Mouse (Mus musculus) C2C12 (cell line): ENCODE data around the gene Prickle2. TPM values are rescaled to one million over a fixed set of nuclear protein-coding genes. Genes with fewer than 3 reads are reported as not detected.

Experiments used
- H3K27me3 ChIP-seq: one replicate; pipeline ENCODE4 v1.6.1; 2011; ENCODE audit not compliant: control insufficient read depth, insufficient read depth, insufficient read length
- H3K36me3 ChIP-seq: one replicate; pipeline ENCODE4 v1.6.1; 2011; ENCODE audit not compliant: control insufficient read depth, insufficient read depth
- H3K4me3 ChIP-seq: one replicate; pipeline ENCODE4 v1.5.1; 2011; ENCODE audit warnings: mild to moderate bottlenecking, control low read depth; ENCODE audit not compliant: poor library complexity, insufficient read depth, severe bottlenecking
- H3K79me2 ChIP-seq: one replicate; pipeline ENCODE4 v1.6.1; 2011; ENCODE audit not compliant: control insufficient read depth, insufficient read depth
- H3K79me3 ChIP-seq: one replicate; pipeline ENCODE4 v1.6.1; 2011; ENCODE audit warnings: low read depth, control low read depth
- H3ac ChIP-seq: one replicate; pipeline ENCODE3; 2011; ENCODE audit warnings: low read depth; ENCODE audit not compliant: control insufficient read depth, insufficient read length
- CEBPB ChIP-seq: IDR thresholded peaks from one replicate; pipeline ENCODE4 v1.6.1; 2011; ENCODE audit warnings: low read depth, mild to moderate bottlenecking, control low read depth, moderate library complexity
- CTCF ChIP-seq: IDR thresholded peaks from one replicate; pipeline ENCODE4 v1.5.1; 2011; ENCODE audit not compliant: control insufficient read depth, insufficient read depth, insufficient read length
- FOSL1 ChIP-seq: IDR thresholded peaks from one replicate; pipeline ENCODE4 v1.8.0; 2011; ENCODE audit warnings: mild to moderate bottlenecking, low read length; ENCODE audit not compliant: poor library complexity, insufficient read depth, severe bottlenecking
- MAX ChIP-seq: IDR thresholded peaks from one replicate; pipeline ENCODE4 v1.6.1; 2011; ENCODE audit warnings: mild to moderate bottlenecking, control low read depth
- MYOD1 ChIP-seq: IDR thresholded peaks from one replicate; pipeline ENCODE4 v1.6.1; 2011; ENCODE audit warnings: low read depth; ENCODE audit not compliant: control insufficient read depth, insufficient read length
- MYOG ChIP-seq: IDR thresholded peaks from one replicate; pipeline ENCODE4 v1.6.1; 2011; ENCODE audit not compliant: control insufficient read depth, insufficient read length; ENCODE audit errors: extremely low read depth
- USF1 ChIP-seq: IDR thresholded peaks from one replicate; pipeline ENCODE4 v1.6.1; 2011; ENCODE audit warnings: low read depth, mild to moderate bottlenecking, control low read depth, moderate library complexity
- polyA plus RNA-seq: library from polyadenylated mRNA; unstranded; fragments of >200 nt; fragmentation: generic; extraction: Trizol; gene quantifications from one replicate; pipeline ENCODE4 v1.2.1, GENCODE M21; 2012; ENCODE audit warnings: missing spikeins

Prickle2 gene
- polyA plus RNA-seq, 1 experiment, result 0.02 TPM

DNA sequence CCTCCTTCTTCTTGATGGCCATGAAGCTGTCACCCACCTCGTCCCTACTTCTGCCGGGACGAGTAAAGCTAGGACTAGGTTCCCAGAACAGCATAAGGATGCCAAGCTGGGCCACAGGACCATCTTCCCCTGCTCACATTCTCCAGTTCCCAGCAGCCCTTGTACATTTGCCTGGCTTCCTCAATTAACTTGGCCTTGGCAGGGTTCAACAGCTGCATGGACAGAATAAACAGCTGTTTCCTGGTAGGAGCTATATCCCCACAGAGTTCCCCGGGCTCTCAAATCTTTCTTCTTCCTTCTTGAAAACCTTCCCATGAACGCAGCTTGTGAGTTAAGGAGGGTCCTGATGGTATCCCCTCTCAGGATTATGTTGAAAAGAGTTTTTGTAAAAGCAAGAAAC, 317.3 kb downstream of the Prickle2 start:
- TF ChIP-seq CTCF, result no peak
- TF ChIP-seq MYOD1, result no peak
- TF ChIP-seq FOSL1, result no peak
- TF ChIP-seq USF1, result no peak
- TF ChIP-seq MYOG, result no peak
- no peak for TF ChIP-seq CEBPB
- TF ChIP-seq MAX, result no peak
- H3K36me3 ChIP-seq, result no peaks in the 10 kb centered on the region
- no peak overlapping the region for H3ac ChIP-seq
- no peaks in the 10 kb centered on the region for H3K79me2 ChIP-seq
- H3K79me3 ChIP-seq, result no peaks in the 10 kb centered on the region
- no peak overlapping the region for H3K4me3 ChIP-seq
- H3K27me3 ChIP-seq, result no peaks in the 10 kb centered on the region

DNA sequence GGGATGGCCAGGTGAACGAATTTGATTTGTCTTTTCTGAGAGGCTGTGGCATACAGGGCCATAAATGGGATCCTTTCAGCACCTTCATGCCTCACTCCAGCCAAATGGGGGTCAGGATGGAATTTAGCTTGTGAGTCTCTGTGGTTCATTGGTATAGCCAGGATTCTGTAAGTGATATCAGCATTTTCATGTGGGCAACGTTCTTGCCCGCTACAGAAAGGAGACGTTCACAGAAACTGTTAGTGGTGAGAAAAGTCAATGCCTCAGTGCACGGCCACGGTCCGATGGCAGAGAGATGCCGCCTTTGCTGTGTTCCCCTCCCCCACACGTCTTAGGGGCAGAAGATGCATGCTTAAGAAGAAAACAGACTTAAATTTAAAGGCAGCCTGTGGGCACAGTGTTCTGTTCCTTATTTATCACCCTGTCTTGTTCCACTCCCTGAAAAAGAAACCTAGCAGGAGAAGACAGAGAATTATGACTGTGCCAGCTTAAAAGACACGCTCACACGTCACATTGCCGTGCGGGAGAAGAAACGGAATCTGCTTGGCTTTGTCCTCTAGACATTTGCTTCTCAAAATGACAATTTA, 322.7 kb downstream of the Prickle2 start:
- Histone ChIP-seq H3K27me3 (no peaks in the 10 kb centered on the region), H3ac (no peak overlapping the region), H3K79me3 (no peaks in the 10 kb centered on the region), H3K79me2 (no peaks in the 10 kb centered on the region), H3K4me3 (no peak overlapping the region), H3K36me3 (no peaks in the 10 kb centered on the region)
- TF ChIP-seq MAX (no peak), FOSL1 (no peak), CEBPB (no peak), CTCF (no peak), MYOG (no peak), MYOD1 (no peak), USF1 (no peak)

DNA sequence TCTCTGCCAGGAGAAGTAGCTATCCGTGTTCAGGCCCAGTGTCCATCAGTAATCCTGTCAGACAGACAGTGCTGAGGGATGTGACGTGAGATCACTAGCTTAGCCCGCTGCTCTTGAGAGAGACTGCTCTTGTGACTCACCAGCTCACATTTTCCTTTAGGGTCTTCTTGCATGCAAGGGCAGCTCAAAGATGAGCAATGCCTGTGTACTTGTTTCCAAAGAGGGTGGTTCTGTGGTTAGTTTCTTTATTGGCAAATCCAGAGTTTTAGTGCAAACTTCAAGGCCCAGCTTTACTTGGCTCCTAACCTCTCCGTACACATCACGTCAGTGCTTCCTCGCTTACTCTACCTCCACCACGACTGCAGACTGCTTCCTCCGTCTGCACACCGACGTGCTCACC, 324.9 kb downstream of the Prickle2 start:
- H3K79me2 ChIP-seq, result no peaks in the 10 kb centered on the region
- H3K27me3 ChIP-seq, result no peaks in the 10 kb centered on the region
- H3K36me3 ChIP-seq, result no peaks in the 10 kb centered on the region
- TF ChIP-seq USF1 (no peak), MYOG (no peak), CTCF (no peak), MYOD1 (no peak), FOSL1 (no peak), CEBPB (no peak), MAX (no peak)
- H3K79me3 ChIP-seq, result no peaks in the 10 kb centered on the region
- no peak overlapping the region for H3ac ChIP-seq
- H3K4me3 ChIP-seq, result no peak overlapping the region

DNA sequence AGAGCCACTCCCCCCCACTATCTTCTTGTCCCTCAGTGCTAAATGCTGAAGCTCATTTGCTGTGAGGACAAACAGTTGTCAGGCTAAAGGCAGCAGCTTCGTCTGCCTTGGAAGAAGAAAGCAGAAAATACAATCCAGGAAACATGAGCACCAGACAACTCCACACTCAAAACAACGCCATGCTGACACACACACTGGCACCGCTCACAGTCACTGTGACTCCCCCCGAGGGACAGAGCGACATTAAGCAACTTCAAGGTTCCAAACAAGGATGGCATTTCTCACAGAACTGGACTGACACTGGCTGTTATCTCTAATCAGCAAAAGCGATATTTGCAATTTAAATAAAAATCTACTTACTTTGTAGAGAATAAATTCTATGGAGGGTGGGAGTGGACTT, 331.1 kb downstream of the Prickle2 start:
- Histone ChIP-seq H3K27me3 (no peaks in the 10 kb centered on the region), H3K36me3 (no peaks in the 10 kb centered on the region), H3K4me3 (no peak overlapping the region), H3ac (no peak overlapping the region), H3K79me3 (no peaks in the 10 kb centered on the region), H3K79me2 (no peaks in the 10 kb centered on the region)
- TF ChIP-seq MYOD1 (no peak), MAX (no peak)

DNA sequence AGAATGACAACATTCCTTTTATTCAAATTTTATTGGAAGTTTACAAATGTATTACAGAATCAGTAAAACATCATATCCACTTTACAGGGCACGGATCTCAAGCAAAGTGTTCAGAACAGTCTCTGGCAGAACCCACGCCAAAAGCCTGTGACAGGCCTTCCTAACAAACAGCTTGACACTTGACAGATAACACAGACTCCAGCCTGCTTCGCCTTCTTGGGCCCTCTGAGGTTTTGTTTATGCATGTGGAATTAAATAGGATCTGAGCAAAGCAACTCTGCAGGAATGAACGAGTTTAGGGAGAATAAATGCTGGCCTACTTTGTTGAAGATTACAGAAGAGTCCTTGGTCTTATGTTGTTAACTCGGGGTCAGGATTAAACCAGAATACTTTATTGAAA, 335.1 kb downstream of the Prickle2 start:
- H3ac ChIP-seq, result no peak overlapping the region
- H3K36me3 ChIP-seq, result no peaks in the 10 kb centered on the region
- H3K79me3 ChIP-seq, result no peaks in the 10 kb centered on the region
- H3K4me3 ChIP-seq, result no peak overlapping the region
- no peak for TF ChIP-seq USF1
- no peak for TF ChIP-seq FOSL1
- TF ChIP-seq MYOD1, result no peak
- no peak for TF ChIP-seq MAX
- no peak for TF ChIP-seq CEBPB
- H3K79me2 ChIP-seq, result no peaks in the 10 kb centered on the region
- no peaks in the 10 kb centered on the region for H3K27me3 ChIP-seq

DNA sequence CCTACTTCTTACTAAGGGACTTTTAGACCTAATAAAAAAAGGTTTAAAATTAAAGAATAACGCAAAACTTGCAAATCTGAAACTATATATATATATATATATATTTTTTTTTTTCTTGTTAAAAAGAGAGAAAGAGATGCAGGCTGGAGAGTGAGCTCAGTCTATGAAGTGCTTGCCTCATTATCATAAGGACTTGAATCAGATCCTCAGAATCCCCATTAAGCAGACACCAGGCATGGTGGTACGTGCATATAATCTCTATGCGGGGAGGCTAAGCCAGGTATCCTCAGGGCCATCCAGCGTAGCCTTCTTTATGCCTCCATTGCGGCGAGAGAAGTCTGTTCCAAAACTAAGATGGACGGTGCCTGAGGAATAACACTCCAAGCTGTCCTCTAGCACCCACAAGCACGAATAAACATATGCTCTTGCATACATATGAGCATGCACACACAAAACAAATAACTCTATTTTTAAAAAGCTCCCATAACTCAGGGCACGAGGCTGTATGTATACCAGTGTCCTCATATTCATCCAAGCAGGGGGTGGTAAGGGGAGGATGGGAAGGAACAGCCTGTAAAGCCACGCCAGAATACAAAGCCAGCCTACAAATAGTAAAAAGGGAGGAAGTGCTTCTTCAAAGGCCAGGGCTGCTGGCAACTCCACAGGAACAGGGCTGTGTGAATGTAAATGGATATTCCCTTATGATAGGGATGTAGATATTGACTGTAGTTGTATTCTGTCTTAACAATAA, 358.5 kb downstream of the Prickle2 start:
- no peak overlapping the region for H3K4me3 ChIP-seq
- no peaks in the 10 kb centered on the region for H3K79me3 ChIP-seq
- no peaks in the 10 kb centered on the region for H3K79me2 ChIP-seq
- no peak overlapping the region for H3ac ChIP-seq
- no peak for TF ChIP-seq MAX
- TF ChIP-seq CEBPB, result no peak
- no peak for TF ChIP-seq MYOG
- TF ChIP-seq USF1, result no peak
- TF ChIP-seq FOSL1, result no peak
- no peak for TF ChIP-seq MYOD1
- no peak for TF ChIP-seq CTCF
- H3K36me3 ChIP-seq, result no peaks in the 10 kb centered on the region
- no peaks in the 10 kb centered on the region for H3K27me3 ChIP-seq
